Mouse (Mus musculus): ENCODE data around the gene Sh3bp2. TPM values are rescaled to one million over a fixed set of nuclear protein-coding genes. Genes with fewer than 3 reads are reported as not detected.

The Sh3bp2 gene
- polyA plus RNA-seq, 1 experiment = 29.7 TPM

DNA sequence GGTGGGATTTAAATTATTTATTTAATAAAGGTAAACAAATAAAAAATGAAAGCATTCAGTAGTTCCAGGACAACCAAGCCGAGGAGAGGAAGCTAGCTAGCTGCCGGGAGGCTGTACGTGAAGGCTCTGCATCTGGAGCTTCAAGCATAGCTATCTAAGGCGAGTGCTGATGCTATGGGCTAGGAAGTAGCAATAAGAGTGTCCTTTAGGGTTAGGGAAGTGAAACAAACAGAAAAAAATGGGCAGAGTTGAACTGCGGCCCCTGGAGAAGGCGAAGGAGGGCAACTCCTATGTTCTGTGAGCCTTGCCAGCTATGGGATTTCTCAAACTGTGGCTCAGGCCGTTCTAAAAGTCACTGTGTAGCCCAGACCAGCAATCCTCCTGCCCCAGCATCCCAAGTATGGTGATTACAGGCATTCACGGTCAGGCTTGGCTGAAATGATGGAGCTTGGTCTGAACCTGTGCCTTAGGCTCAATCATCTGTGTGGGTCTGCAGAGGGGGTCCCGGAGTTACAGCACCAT, 6.2 kb upstream of the Sh3bp2 start:
- Histone ChIP-seq H3K4me1 (ENCODE audit: control insufficient read depth, insufficient read depth, low read length) (peaks cover 6% of the 10 kb centered on the region), H3K4me3 (replicated peaks; ENCODE audit: control insufficient read depth, low read depth, low read length) (no peak overlapping the region), H3K27ac (ENCODE audit: control insufficient read depth, insufficient read depth, low read depth, low read length, poor library complexity) (peak overlapping the region; percentile 47; the same call in 1 of the 2 replicates)
- WGBS = 48% methylated on average over 9 of the region's 9 CpGs
- TF ChIP-seq POLR2A (IDR thresholded peaks at IDR 0.05; ENCODE audit: borderline replicate concordance, control insufficient read depth, low read depth, low read length) = no peak
- TF ChIP-seq CTCF (IDR thresholded peaks at IDR 0.05; ENCODE audit: control insufficient read depth, insufficient read depth, low read length) = no peak

DNA sequence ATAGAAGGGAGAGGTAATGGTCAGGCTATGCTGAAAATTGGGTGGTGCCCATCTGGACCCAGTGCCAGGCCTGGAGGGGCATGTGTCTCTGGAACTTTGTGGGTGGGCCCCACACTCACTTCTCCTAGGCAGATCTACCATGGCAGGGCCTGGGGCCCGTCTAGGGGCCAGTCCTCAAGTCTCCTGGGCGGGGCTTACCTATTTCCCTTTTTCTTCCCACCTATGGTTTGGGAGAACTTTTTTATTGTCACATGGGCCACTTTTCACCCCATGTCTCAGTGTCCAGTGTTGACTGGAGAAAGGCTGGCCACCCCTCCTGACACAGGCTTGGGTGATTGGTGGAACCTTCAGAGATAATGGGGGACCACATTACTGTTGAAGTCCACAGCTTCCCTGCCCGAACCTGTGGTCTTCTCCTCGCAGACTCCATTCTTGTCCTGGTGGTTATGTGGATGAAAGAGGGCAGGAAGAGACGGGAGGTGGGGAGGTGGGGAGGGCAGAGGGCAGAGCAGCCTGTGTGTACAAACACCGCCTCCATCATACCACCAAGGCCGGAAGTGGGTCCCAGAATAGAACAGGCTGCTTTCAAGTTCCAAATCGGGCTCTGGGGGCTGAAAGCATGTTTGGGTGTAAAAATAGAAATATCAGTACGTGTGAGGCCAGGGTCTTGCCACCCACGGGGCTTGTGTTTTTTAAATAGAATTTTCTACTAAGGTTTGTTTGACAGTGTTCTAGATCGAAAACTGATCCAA, 5.0 kb upstream of the Sh3bp2 start:
- 11% methylated on average over 11 of the region's 11 CpGs for WGBS
- Histone ChIP-seq H3K27ac (ENCODE audit: control insufficient read depth, insufficient read depth, low read depth, low read length, poor library complexity) (peak overlapping the region; percentile 21), H3K4me1 (ENCODE audit: control insufficient read depth, insufficient read depth, low read length) (peaks cover 6% of the 10 kb centered on the region), H3K4me3 (replicated peaks; ENCODE audit: control insufficient read depth, low read depth, low read length) (no peak overlapping the region)
- TF ChIP-seq CTCF (IDR thresholded peaks at IDR 0.05; ENCODE audit: control insufficient read depth, insufficient read depth, low read length) (no peak), POLR2A (IDR thresholded peaks at IDR 0.05; ENCODE audit: borderline replicate concordance, control insufficient read depth, low read depth, low read length) (no peak)

DNA sequence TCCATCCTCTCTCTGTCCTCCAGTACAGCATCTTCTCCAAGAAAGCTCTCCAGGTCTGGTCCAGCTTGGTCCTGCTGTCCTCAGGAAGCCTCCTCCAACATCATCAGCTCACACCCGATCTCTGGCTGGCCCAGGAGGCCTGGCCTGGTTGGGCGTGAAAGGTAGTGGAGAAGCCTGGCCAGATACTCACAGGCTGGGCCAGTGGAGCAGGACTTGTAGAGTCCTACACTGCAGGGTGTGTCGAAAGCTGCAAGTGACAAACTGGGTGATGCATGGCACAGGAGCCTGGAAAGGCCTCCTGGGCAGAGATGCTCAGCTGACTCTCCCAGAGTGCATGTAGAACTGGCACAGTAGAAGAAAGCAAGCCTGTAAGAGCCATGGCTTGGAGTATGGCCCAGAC, 4.3 kb upstream of the Sh3bp2 start:
- H3K4me1 ChIP-seq (ENCODE audit: control insufficient read depth, insufficient read depth, low read length) = peaks cover 6% of the 10 kb centered on the region
- H3K27ac ChIP-seq (ENCODE audit: control insufficient read depth, insufficient read depth, low read depth, low read length, poor library complexity) = peak overlapping the region; percentile 56
- TF ChIP-seq CTCF (IDR thresholded peaks at IDR 0.05; ENCODE audit: control insufficient read depth, insufficient read depth, low read length) (no peak), POLR2A (IDR thresholded peaks at IDR 0.05; ENCODE audit: borderline replicate concordance, control insufficient read depth, low read depth, low read length) (no peak)
- no peak overlapping the region for H3K4me3 ChIP-seq (replicated peaks; ENCODE audit: control insufficient read depth, low read depth, low read length)
- 53% methylated on average over 3 of the region's 3 CpGs for WGBS

DNA sequence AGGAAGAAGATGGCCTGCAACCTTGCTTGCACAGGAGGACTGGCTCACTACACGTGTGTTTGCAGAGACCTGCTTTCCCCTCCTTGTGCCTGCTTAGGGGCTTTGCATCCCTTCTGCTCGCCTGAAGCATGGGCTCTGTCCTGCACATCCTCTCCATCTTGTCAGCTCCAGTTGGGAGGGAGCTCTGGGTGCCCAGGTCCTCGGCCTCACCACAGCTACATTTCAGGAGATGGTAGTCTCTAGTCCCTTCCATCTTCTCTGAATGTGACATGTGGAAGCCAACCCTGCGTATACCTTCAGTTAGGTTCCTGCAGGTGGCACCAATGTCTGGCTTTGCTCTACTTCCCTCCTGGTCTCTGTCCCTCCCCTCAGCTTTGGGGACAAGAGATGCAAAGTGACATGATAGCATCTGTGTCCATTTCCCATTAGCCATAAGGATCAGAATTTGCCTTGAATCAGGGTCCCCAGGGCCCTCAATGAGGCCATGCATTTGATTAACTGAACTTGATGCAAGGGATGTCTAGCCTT, 1.6 kb upstream of the Sh3bp2 start:
- no peak overlapping the region for H3K4me3 ChIP-seq (replicated peaks; ENCODE audit: control insufficient read depth, low read depth, low read length)
- H3K4me1 ChIP-seq (ENCODE audit: control insufficient read depth, insufficient read depth, low read length) = peaks cover 11% of the 10 kb centered on the region
- 56% methylated on average over 4 of the region's 4 CpGs for WGBS
- no peak overlapping the region; the same call in 1 of the 2 replicates for H3K27ac ChIP-seq (ENCODE audit: control insufficient read depth, insufficient read depth, low read depth, low read length, poor library complexity)
- TF ChIP-seq POLR2A (IDR thresholded peaks at IDR 0.05; ENCODE audit: borderline replicate concordance, control insufficient read depth, low read depth, low read length) = no peak
- TF ChIP-seq CTCF (IDR thresholded peaks at IDR 0.05; ENCODE audit: control insufficient read depth, insufficient read depth, low read length) = peak; percentile 70; the same call in 1 of the 2 replicates

DNA sequence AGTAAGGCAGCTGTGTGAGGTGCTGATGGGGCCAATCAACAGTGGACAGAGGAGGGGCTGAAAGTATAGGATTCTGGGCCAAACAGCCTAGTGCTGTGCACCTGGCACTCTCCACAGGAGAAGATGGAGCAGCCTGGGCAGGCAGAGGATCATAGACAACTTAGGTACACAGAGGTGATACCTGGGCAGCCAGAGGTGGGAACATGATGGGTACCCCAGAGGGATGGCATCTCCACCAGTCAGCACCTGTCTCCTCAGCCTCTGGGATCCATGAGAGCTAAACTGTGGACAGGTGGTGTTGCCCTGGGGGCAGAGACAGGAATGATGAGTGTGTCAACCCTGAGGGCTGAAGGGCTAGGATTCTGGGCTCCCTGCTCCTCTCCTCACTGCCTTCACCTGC, 1.1 kb upstream of the Sh3bp2 start:
- H3K27ac ChIP-seq (ENCODE audit: control insufficient read depth, insufficient read depth, low read depth, low read length, poor library complexity) = peak overlapping the region; percentile 32
- H3K4me1 ChIP-seq (ENCODE audit: control insufficient read depth, insufficient read depth, low read length) = peaks cover 11% of the 10 kb centered on the region
- H3K4me3 ChIP-seq (replicated peaks; ENCODE audit: control insufficient read depth, low read depth, low read length) = no peak overlapping the region
- TF ChIP-seq POLR2A (IDR thresholded peaks at IDR 0.05; ENCODE audit: borderline replicate concordance, control insufficient read depth, low read depth, low read length) = no peak
- TF ChIP-seq CTCF (IDR thresholded peaks at IDR 0.05; ENCODE audit: control insufficient read depth, insufficient read depth, low read length) = no peak

DNA sequence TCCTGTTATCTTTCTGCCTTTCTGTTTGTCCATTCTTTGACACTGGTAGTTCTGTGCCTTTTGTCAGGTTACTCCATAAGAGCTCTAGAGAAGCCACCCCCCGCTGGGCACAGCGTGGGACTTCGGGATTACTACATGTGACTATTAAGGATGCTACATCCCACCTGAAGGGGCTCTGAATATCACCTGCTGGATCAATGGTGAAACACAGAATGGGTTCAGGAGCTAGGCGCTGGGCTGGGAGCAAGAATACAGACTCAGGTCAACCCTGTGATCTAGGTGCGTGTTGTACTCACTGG, 788 bp downstream of the Sh3bp2 start:
- Histone ChIP-seq H3K27ac (ENCODE audit: control insufficient read depth, insufficient read depth, low read depth, low read length, poor library complexity) (peak overlapping the region; percentile 78), H3K4me3 (replicated peaks; ENCODE audit: control insufficient read depth, low read depth, low read length) (peak overlapping the region; percentile 92), H3K4me1 (ENCODE audit: control insufficient read depth, insufficient read depth, low read length) (peaks cover 14% of the 10 kb centered on the region)
- WGBS = 75% methylated on average over 5 of the region's 5 CpGs
- TF ChIP-seq POLR2A (IDR thresholded peaks at IDR 0.05; ENCODE audit: borderline replicate concordance, control insufficient read depth, low read depth, low read length) = no peak

DNA sequence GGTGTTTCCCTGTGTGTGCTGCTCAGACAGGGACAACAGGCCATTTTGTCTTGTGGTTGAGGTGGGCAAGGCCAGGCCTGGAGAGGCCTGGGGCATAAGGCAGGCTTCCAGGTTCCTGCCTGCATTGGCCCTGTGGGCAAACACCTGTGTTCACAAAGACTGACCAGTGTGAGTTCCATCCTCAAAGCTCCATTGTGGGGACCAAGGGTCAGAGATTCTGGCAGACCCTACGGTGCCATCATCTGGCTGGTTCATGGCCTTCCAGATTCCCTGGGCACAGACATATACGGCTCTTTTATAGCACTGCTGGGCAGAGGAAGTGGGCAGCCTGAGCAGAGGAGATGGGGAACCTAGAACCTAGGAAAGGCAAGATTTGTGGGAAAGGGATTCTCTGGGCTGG, 1.7 kb downstream of the Sh3bp2 start:
- Histone ChIP-seq H3K27ac (ENCODE audit: control insufficient read depth, insufficient read depth, low read depth, low read length, poor library complexity) (no peak overlapping the region), H3K4me1 (ENCODE audit: control insufficient read depth, insufficient read depth, low read length) (peaks cover 17% of the 10 kb centered on the region), H3K4me3 (replicated peaks; ENCODE audit: control insufficient read depth, low read depth, low read length) (no peak overlapping the region)
- no peak for TF ChIP-seq POLR2A (IDR thresholded peaks at IDR 0.05; ENCODE audit: borderline replicate concordance, control insufficient read depth, low read depth, low read length)
- no peak for TF ChIP-seq CTCF (IDR thresholded peaks at IDR 0.05; ENCODE audit: control insufficient read depth, insufficient read depth, low read length)
- 76% methylated on average over 2 of the region's 2 CpGs for WGBS

DNA sequence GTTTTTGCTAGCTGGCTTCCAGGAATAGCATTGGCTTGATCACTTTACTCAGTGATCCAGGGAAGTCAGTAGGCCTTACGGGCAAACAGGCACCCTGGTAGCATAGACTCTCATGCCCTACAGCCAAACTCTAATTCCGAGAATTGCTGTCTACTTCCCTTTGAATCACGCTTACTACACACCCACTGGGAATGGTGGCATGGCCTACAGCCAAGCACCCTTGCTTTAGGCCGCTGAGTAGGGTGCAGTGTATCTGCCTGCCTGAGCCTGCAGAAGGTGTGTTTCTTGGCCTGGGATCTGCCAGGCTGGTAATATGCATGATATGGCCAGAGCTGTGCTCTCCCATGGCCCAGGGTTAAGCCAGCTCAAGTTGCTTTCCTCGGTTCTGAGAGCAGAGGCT, 3.1 kb downstream of the Sh3bp2 start:
- Histone ChIP-seq H3K4me3 (replicated peaks; ENCODE audit: control insufficient read depth, low read depth, low read length) (no peak overlapping the region), H3K27ac (ENCODE audit: control insufficient read depth, insufficient read depth, low read depth, low read length, poor library complexity) (no peak overlapping the region), H3K4me1 (ENCODE audit: control insufficient read depth, insufficient read depth, low read length) (peaks cover 25% of the 10 kb centered on the region)
- TF ChIP-seq CTCF (IDR thresholded peaks at IDR 0.05; ENCODE audit: control insufficient read depth, insufficient read depth, low read length) (no peak), POLR2A (IDR thresholded peaks at IDR 0.05; ENCODE audit: borderline replicate concordance, control insufficient read depth, low read depth, low read length) (no peak)
- WGBS = 78% methylated on average over 5 of the region's 5 CpGs
